Mouse (Mus musculus) lung, postnatal 0 days (tissue): ENCODE results near the gene Mllt10.

ENCODE experiments used
- CTCF ChIP-seq: IDR thresholded peaks from 2 replicates; pipeline ENCODE4 v1.5.1; 2016; ENCODE audit warnings: antibody characterized with exemption, mild to moderate bottlenecking
- EP300 ChIP-seq: IDR thresholded peaks from 2 replicates; pipeline ENCODE4 v1.6.1; 2016; ENCODE audit warnings: antibody characterized with exemption, mild to moderate bottlenecking, control low read depth

GRCm38 (mm10) chr2:18094319-18094718 is 39.3 kb downstream of the Mllt10 start:
- TF ChIP-seq CTCF, result no peak
- no peak for TF ChIP-seq EP300
